In the genomic region with DNA sequence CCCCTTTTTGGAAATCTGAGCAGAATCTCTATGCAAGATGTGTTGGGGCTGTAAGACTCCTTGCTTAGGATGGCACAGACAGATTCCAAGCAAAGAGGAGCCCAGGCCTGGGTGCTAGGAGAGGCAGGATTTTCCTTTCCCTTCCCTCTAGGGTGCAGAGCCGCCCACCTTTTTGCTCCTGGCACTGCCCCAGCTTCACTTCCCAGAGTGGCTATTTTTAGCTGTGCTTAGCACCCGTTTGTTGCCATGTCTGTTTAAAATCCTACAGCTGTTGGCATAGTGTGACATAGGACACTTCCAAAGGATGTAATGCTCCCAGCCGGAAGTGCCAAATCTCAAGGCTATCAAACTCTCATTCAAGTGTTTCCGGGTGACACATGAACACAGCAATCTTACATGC, we compare ENCODE assay signal across 9 mouse cellular contexts.
A peak's percentile ranks its signal among the peaks of the same experiment; 100 is the strongest.
DNase-seq lines count a peak whose midpoint lies in the region; ATAC-seq and TF ChIP-seq lines count a peak whose summit lies in the region.
"Had no signal": no experiment of that assay in that cellular context is flagged by ENCODE, and none has a peak within 500 bp of the region (broad histone marks: within the 10 kb centered on the region; RNA-seq: fewer than 3 reads in every experiment).

No protein-coding gene starts in this region.

- WGBS in forebrain, embryonic 10.5 days, result 86% methylated on average over 4 of the region's 4 CpGs
- 74% methylated on average over 4 of the region's 4 CpGs for WGBS in forebrain, embryonic 11.5 days

- H3K4me2 ChIP-seq in forebrain, embryonic 11.5 days (ENCODE audit: low read depth, low read length, severe bottlenecking), result no peak overlapping the region

- no peak overlapping the region for H3K9ac ChIP-seq in forebrain, embryonic 11.5 days (ENCODE audit: low read length)

- peak overlapping the region; percentile 44 for H3K27ac ChIP-seq in forebrain, embryonic 10.5 days
- no peak overlapping the region for H3K27ac ChIP-seq in forebrain, embryonic 11.5 days (ENCODE audit: low read depth, low read length)

- H3K4me3 ChIP-seq in forebrain, embryonic 10.5 days, result no peak overlapping the region
- no peak overlapping the region for H3K4me3 ChIP-seq in forebrain, embryonic 11.5 days (ENCODE audit: low read depth, low read length)
- no peak overlapping the region for H3K4me3 ChIP-seq in C2C12 (ENCODE audit: insufficient read depth, poor library complexity, severe bottlenecking)

- peaks cover 22% of the 10 kb centered on the region for H3K36me3 ChIP-seq in forebrain, embryonic 10.5 days (replicated peaks)
- H3K36me3 ChIP-seq in forebrain, embryonic 11.5 days (ENCODE audit: control insufficient read depth, insufficient read depth, low read length), result no peaks in the 10 kb centered on the region
- no peaks in the 10 kb centered on the region for H3K36me3 ChIP-seq in C2C12 (ENCODE audit: control insufficient read depth, insufficient read depth)

- no peak overlapping the region for H3ac ChIP-seq in C2C12 (ENCODE audit: control insufficient read depth, insufficient read length, low read depth)

- ATAC-seq in forebrain, embryonic 11.5 days (replicated peaks; ENCODE audit: low FRiP score), result no peak

- no peak for TF ChIP-seq CTCF in C2C12 (IDR thresholded peaks at IDR 0.05; ENCODE audit: control insufficient read depth, insufficient read depth, insufficient read length)

- intact Hi-C loops in heart, postnatal 10 days (cut with DNase I), result no loop called here
- intact Hi-C loops in left cerebral cortex, postnatal 14 days (cut with DNase I), result no loop called here

- H3K27me3 ChIP-seq in forebrain, embryonic 10.5 days (ENCODE audit: poor library complexity, severe bottlenecking), result peaks cover 10% of the 10 kb centered on the region; the same call in 1 of the 2 replicates
- H3K27me3 ChIP-seq in forebrain, embryonic 11.5 days (ENCODE audit: control insufficient read depth, insufficient read depth, low read length), result no peaks in the 10 kb centered on the region
- H3K27me3 ChIP-seq in C2C12 (ENCODE audit: control insufficient read depth, insufficient read depth, insufficient read length), result no peaks in the 10 kb centered on the region
- H3K27me3 ChIP-seq: CH12.LX had no signal

- H3K79me3 ChIP-seq in C2C12 (ENCODE audit: low read depth), result no peaks in the 10 kb centered on the region

- peaks cover 56% of the 10 kb centered on the region for H3K4me1 ChIP-seq in forebrain, embryonic 10.5 days
- peaks cover 24% of the 10 kb centered on the region for H3K4me1 ChIP-seq in forebrain, embryonic 11.5 days (replicated peaks; ENCODE audit: control insufficient read depth, insufficient read depth, low read length)

- peaks cover 7% of the 10 kb centered on the region for H3K79me2 ChIP-seq in C2C12 (ENCODE audit: control insufficient read depth, insufficient read depth)

- no peak for DNase-seq in forebrain, embryonic 10.5 days (ENCODE audit: extremely low spot score, low spot score)
- no peak for DNase-seq in forebrain, embryonic 11.5 days (ENCODE audit: low spot score)
- DNase-seq in heart, postnatal 10 days, result peak; percentile 72 to 74
- DNase-seq in left cerebral cortex, postnatal 14 days (ENCODE audit: low spot score in 2 of 2), result peak; percentile 53 to 61
- peak; percentile 57 for DNase-seq in telencephalon, adult 2 months (ENCODE audit: low read depth, low spot score)
- no peak for DNase-seq in spleen, postnatal 14 days (ENCODE audit: low spot score in 2 of 2)
- DNase-seq in urinary bladder, postnatal 10 days (ENCODE audit: low spot score), result no peak

- H3K9me3 ChIP-seq in forebrain, embryonic 10.5 days, result 0 out of 2 replicates have a peak, but pooled peaks cover 7% of the 10 kb centered on the region
- H3K9me3 ChIP-seq in forebrain, embryonic 11.5 days (ENCODE audit: control insufficient read depth, low read length), result no peaks in the 10 kb centered on the region

TF ChIP-seq in C2C12, 6 proteins besides CTCF, POLR2A, EP300 and RAD21:
- peak; percentile 42 for TF ChIP-seq MYOD1 (IDR thresholded peaks at IDR 0.05; ENCODE audit: control insufficient read depth, insufficient read length, low read depth)
- TF ChIP-seq MYOG (IDR thresholded peaks at IDR 0.05; ENCODE audit: control insufficient read depth, extremely low read depth, insufficient read length), result no peak
TF ChIP-seq in C2C12: peak in this region for 1.

Comparison
In these comparisons a context has a peak if more than half of its experiments do, and no peak if none do; other contexts are left out.
1. DNase-seq: peak in heart, postnatal 10 days (2 of 2), left cerebral cortex, postnatal 14 days (2 of 2) and telencephalon, adult 2 months (single experiment); none in forebrain, embryonic 10.5 days (single experiment), forebrain, embryonic 11.5 days (single experiment), spleen, postnatal 14 days (0 of 2) and urinary bladder, postnatal 10 days (single experiment).